Mouse (Mus musculus) limb, embryonic 15.5 days (tissue): Measurements from ENCODE around the gene Rft1. TPM values are rescaled to one million over a fixed set of nuclear protein-coding genes. Genes with fewer than 3 reads are reported as not detected.

Source experiments
- ATAC-seq: fragments of 200-750 bp; cut with Nextera tagmentation; 2 replicates; pipeline ENCODE4 v1.8.0; 2017; ENCODE audit warnings: low read depth, moderate TSS enrichment; ENCODE audit not compliant: insufficient number of reproducible peaks, low FRiP score, low TSS enrichment
- H3K27ac ChIP-seq: fragments of 300-500 bp; sonication (generic); 2 replicates; pipeline ENCODE4 v1.5.1; 2015; ENCODE audit warnings: moderate library complexity, mild to moderate bottlenecking, inconsistent platforms
- H3K27me3 ChIP-seq: fragments of 300-500 bp; sonication (generic); 2 replicates; pipeline ENCODE4 v1.6.1; 2015; ENCODE audit warnings: inconsistent platforms
- H3K36me3 ChIP-seq: fragments of 300-500 bp; sonication (generic); 2 replicates; pipeline ENCODE4 v1.6.1; 2015; ENCODE audit warnings: inconsistent platforms
- H3K4me1 ChIP-seq: fragments of 300-500 bp; sonication (generic); 2 replicates; pipeline ENCODE4 v1.6.1; 2015; ENCODE audit warnings: inconsistent platforms
- H3K4me2 ChIP-seq: fragments of 300-500 bp; sonication (generic); 2 replicates; pipeline ENCODE4 v1.6.1; 2015; ENCODE audit warnings: mild to moderate bottlenecking, inconsistent platforms
- H3K4me3 ChIP-seq: fragments of 300-500 bp; sonication (generic); 2 replicates; pipeline ENCODE4 v1.5.1; 2015; ENCODE audit warnings: mild to moderate bottlenecking, inconsistent platforms
- H3K9ac ChIP-seq: fragments of 300-500 bp; sonication (generic); 2 replicates; pipeline ENCODE4 v1.6.1; 2015; ENCODE audit warnings: inconsistent platforms
- H3K9me3 ChIP-seq: fragments of 300-500 bp; sonication (generic); 2 replicates; pipeline ENCODE4 v1.6.1; 2016; ENCODE audit warnings: inconsistent platforms
- WGBS: fragments of 180-500 bp; shearing (Covaris S2); methylation state at CpG from one replicate; pipeline ENCODE4 v1.1.7; 2015; 5-methylcytosine and 5-hydroxymethylcytosine counted together
- polyA plus RNA-seq: library from polyadenylated mRNA; unstranded; fragments of >200 nt; fragmentation: Nextera tagmentation; extraction: Ambion mirVana; gene quantifications from 2 replicates; pipeline ENCODE4 v1.2.1, GENCODE M21; 2015

The Rft1 gene
- polyA plus RNA-seq, 1 experiment from 2014 or later = 18.0 TPM

GRCm38 (mm10) chr14:30619982-30620578 lies 34.1 kb upstream of the Rft1 start:
- H3K4me1 ChIP-seq = peaks cover 28% of the 10 kb centered on the region
- 87% methylated on average over 7 of the region's 7 CpGs for WGBS
- ATAC-seq = no peak

GRCm38 (mm10) chr14:30622130-30622529 lies 32.0 kb upstream of the Rft1 start:
- Histone ChIP-seq H3K27me3 (no peaks in the 10 kb centered on the region), H3K4me2 (no peak overlapping the region), H3K27ac (no peak overlapping the region), H3K36me3 (0 out of 2 replicates have a peak, but pooled peaks cover 4% of the 10 kb centered on the region), H3K4me1 (peaks cover 40% of the 10 kb centered on the region), H3K9me3 (no peaks in the 10 kb centered on the region), H3K9ac (no peak overlapping the region), H3K4me3 (no peak overlapping the region)
- WGBS = 74% methylated on average over 7 of the region's 7 CpGs
- ATAC-seq = no peak

More at GRCm38 (mm10) chr14:30619982-30620578, 34.1 kb upstream of the Rft1 start:
- no peaks in the 10 kb centered on the region for H3K27me3 ChIP-seq
- 0 out of 2 replicates have a peak, but pooled peaks cover 4% of the 10 kb centered on the region for H3K36me3 ChIP-seq
- no peak overlapping the region for H3K27ac ChIP-seq
- no peak overlapping the region for H3K4me2 ChIP-seq
- no peak overlapping the region for H3K9ac ChIP-seq
- H3K4me3 ChIP-seq = no peak overlapping the region
- no peaks in the 10 kb centered on the region for H3K9me3 ChIP-seq

DNA sequence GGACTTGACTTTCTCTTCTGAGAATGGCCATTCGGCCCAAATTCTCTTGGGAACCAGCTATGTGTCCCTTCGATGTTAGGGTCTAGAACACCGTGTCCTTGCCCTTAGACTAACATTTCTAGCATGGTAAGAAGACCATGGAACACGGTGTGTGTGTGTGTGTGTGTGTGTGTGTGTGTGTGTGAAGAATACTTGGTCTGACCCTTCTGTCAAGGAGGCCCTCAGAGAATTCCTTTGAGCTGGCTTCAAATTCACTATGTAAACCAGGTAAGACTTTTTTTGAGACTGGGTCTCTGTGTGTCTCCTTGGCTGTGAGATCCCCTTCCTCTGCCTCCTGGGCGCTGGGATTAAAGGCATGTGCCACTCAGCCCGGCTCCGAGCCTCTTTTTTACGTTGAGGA lies 31.6 kb upstream of the Rft1 start:
- Histone ChIP-seq H3K36me3 (0 out of 2 replicates have a peak, but pooled peaks cover 4% of the 10 kb centered on the region), H3K4me2 (no peak overlapping the region), H3K27me3 (no peaks in the 10 kb centered on the region), H3K4me3 (no peak overlapping the region), H3K4me1 (peaks cover 37% of the 10 kb centered on the region), H3K9me3 (no peaks in the 10 kb centered on the region), H3K27ac (no peak overlapping the region), H3K9ac (no peak overlapping the region)
- no peak for ATAC-seq
- 84% methylated on average over 8 of the region's 8 CpGs for WGBS

DNA sequence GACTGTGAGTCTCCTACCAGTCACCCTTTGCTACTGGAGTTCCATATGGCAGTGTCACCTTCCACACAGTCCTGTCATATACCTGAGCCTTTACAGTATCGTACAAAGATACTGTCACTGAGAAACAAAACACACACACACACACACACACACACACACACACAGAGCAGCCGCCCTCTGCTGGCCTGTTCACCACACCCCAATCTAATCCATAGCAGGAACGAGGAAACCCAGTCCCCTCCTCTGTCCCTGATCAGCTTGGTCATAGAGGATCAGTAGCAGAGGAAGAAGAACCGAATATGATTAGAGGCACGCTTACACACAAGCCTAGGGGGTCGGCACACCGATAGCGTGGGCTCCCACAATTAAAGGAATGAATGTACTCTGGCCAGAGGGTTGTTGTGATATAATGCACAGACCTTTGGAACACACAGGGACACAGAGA lies 29.9 kb upstream of the Rft1 start:
- no peaks in the 10 kb centered on the region for H3K36me3 ChIP-seq
- no peaks in the 10 kb centered on the region for H3K27me3 ChIP-seq
- H3K9ac ChIP-seq = no peak overlapping the region
- ATAC-seq = no peak
- peak overlapping the region; percentile 88 for H3K4me2 ChIP-seq
- peak overlapping the region; percentile 89 for H3K4me3 ChIP-seq
- no peaks in the 10 kb centered on the region for H3K9me3 ChIP-seq
- no peak overlapping the region for H3K27ac ChIP-seq
- 57% methylated on average over 8 of the region's 8 CpGs for WGBS
- peaks cover 37% of the 10 kb centered on the region for H3K4me1 ChIP-seq

GRCm38 (mm10) chr14:30625131-30625807 lies 28.9 kb upstream of the Rft1 start:
- H3K36me3 ChIP-seq = no peaks in the 10 kb centered on the region
- ATAC-seq = no peak
- H3K4me3 ChIP-seq = peak overlapping the region; percentile 89
- no peaks in the 10 kb centered on the region for H3K27me3 ChIP-seq
- H3K27ac ChIP-seq = peak overlapping the region; percentile 66
- no peaks in the 10 kb centered on the region for H3K9me3 ChIP-seq
- peak overlapping the region; percentile 75 for H3K9ac ChIP-seq
- under 1% methylated on average over 39 of the region's 39 CpGs for WGBS
- peaks cover 37% of the 10 kb centered on the region for H3K4me1 ChIP-seq
- peak overlapping the region; percentile 88 for H3K4me2 ChIP-seq

DNA sequence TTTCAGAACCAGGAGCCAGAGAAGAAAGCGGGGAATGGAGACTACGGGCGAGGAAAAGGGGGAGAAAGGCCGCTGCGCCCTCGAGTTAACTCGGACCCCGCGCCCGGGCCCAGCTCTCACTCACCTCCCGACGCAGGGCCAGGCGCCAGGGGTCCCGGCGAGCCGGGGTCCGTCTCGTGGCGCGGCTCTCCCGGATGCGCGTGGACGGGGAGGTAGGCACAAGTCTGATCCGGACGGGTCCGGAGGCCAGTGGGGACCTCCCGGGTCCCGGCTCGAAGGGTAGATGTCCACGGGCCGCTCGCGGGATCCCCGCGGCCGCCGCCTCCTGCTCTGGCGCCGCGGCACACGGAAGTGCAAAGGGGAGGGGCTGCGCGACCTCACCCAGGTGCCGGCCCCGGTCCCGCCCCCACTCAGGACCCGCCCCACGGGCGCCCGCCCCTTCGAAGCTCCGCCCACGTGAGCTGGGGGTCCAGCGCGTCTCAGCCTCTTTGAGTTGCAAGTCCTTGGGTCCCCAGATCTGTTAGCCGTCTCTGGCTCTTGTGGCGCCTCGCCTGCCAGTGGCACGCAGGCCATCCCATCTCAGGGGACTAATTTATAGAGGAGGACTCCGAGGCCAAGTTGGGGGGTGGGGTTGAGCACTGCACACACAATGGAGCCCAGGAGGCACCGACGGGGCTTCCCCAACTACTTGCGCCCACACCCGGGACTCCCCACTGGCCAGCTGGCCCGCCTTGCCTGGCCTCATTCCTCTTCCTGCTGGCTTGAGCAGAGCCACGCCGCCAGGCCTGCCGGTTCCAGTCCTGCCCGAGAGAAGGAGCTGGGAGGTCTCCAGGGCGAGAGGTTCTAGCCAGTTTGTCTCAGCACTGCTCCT lies 28.1 kb upstream of the Rft1 start, which contains the start of gene Prkcd:
Gene Prkcd, minus strand, starts transcription at position 355 of the 871 bp plus-strand sequence.
- H3K4me1 ChIP-seq = peaks cover 38% of the 10 kb centered on the region
- H3K9me3 ChIP-seq = no peaks in the 10 kb centered on the region
- H3K4me2 ChIP-seq = peak within 1 kb of the TSS; percentile 88
- no peaks in the 10 kb centered on the region for H3K27me3 ChIP-seq
- peak within 1 kb of the TSS; percentile 89 for H3K4me3 ChIP-seq
- H3K36me3 ChIP-seq = no peaks in the 10 kb centered on the region
- peak; percentile 72 for ATAC-seq
- H3K9ac ChIP-seq = peak within 1 kb of the TSS; percentile 75
- under 1% methylated on average over 70 of the region's 71 CpGs for WGBS
- peak within 1 kb of the TSS; percentile 79 for H3K27ac ChIP-seq

- H3K4me1 ChIP-seq = peaks cover 38% of the 10 kb centered on the region
- H3K9ac ChIP-seq = peak overlapping the region; percentile 54
- no peaks in the 10 kb centered on the region for H3K27me3 ChIP-seq
- peak overlapping the region; percentile 88 for H3K4me2 ChIP-seq
- no peaks in the 10 kb centered on the region for H3K9me3 ChIP-seq
- H3K4me3 ChIP-seq = peak overlapping the region; percentile 89
- H3K27ac ChIP-seq = peak overlapping the region; percentile 79
- ATAC-seq = no peak
- WGBS = 57% methylated on average over 12 of the region's 12 CpGs
- no peaks in the 10 kb centered on the region for H3K36me3 ChIP-seq
Measured at GRCm38 (mm10) chr14:30626756-30627742, 27.1 kb upstream of the Rft1 start.

DNA sequence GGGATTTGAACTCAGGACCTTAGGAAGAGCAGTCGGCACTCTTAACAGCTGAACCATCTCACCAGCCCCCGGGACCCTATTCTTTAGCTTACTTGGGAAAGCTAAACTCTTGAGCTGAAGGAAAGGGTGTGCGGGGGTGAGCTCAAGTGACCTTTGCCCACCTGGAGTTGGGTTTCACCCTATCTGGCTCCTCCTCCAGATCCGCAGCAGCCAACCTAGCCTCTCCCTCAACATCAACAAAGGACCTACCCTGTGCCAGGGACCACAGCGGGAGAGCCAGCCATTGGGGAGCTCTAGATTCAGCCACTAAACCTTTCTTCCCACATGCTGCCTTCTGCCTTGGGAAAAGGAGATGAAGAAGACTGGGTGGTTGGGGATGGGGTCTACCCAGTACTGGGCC lies 25.9 kb upstream of the Rft1 start:
- H3K36me3 ChIP-seq = no peaks in the 10 kb centered on the region
- no peaks in the 10 kb centered on the region for H3K27me3 ChIP-seq
- H3K4me1 ChIP-seq = peaks cover 34% of the 10 kb centered on the region
- H3K9me3 ChIP-seq = no peaks in the 10 kb centered on the region
- H3K27ac ChIP-seq = no peak overlapping the region
- 93% methylated on average over 5 of the region's 5 CpGs for WGBS
- no peak overlapping the region for H3K4me3 ChIP-seq
- no peak overlapping the region for H3K4me2 ChIP-seq
- ATAC-seq = no peak
- no peak overlapping the region for H3K9ac ChIP-seq

DNA sequence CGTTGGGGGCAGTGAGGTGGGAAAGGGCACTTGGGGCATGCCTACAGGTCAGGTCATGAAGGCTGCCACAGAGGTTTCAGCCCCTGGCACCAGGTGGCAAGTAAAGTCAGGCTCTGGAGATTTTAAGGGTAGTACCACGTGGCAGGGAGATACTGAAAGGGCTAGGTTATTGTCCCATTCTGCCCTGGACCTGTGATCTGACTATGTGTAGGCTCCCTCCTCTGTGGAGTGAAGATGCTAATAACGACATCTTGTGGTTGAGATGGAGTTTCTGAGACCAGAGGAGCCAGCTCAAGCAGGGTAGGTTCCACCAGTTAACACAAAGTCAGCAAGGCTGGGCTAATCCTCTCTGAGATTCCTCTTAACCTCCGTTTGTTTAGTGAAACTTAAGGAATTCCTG lies 24.3 kb upstream of the Rft1 start:
- no peak overlapping the region for H3K4me2 ChIP-seq
- no peak overlapping the region for H3K27ac ChIP-seq
- H3K27me3 ChIP-seq = no peaks in the 10 kb centered on the region
- no peak overlapping the region for H3K4me3 ChIP-seq
- peaks cover 26% of the 10 kb centered on the region for H3K4me1 ChIP-seq
- H3K36me3 ChIP-seq = no peaks in the 10 kb centered on the region
- H3K9ac ChIP-seq = no peak overlapping the region
- H3K9me3 ChIP-seq = no peaks in the 10 kb centered on the region
- 51% methylated on average over 4 of the region's 4 CpGs for WGBS
- ATAC-seq = no peak

DNA sequence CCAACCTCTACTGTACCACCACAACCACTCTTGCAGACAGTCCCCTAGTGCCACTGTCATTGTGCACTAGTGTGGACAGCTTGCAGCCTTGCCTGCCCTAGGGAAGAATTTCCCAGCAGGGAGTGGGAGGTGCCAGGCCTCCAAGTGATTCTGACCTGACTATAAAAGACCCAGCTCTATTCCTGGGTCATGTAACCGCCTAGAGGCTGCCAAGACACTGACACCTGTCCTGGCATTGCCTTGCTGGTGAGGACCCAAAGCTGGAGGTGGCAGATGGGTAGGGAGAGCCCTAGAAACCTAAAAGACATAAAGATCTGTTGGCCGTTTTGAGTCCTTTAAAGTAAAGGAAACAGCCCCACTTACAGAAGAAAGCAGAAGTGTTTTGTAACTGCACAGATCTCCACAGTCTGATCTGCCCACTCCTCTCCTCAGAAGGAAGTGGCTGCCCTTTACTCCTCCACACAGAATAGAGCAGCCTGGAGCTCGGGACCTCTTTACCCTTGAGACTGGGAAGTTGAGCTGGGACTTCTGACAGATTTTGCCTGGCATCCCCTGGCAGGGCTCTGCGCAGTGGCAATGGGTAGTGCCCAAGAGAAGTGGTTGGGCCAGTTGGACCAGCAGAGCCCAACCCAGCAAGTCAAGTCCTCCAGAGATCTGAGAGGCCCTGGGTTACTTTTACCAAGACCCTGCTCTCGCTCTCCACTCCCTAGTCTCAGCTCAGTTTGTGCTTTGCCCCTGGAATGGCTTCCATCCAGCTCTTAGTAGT lies 23.2 kb upstream of the Rft1 start:
- Histone ChIP-seq H3K27ac (no peak overlapping the region; the same call in 1 of the 2 replicates), H3K36me3 (no peaks in the 10 kb centered on the region), H3K4me3 (no peak overlapping the region), H3K4me2 (no peak overlapping the region), H3K4me1 (peaks cover 20% of the 10 kb centered on the region), H3K27me3 (no peaks in the 10 kb centered on the region), H3K9me3 (no peaks in the 10 kb centered on the region), H3K9ac (no peak overlapping the region)
- no peak for ATAC-seq
- WGBS = 52% methylated on average over 5 of the region's 5 CpGs
